ENCODE assay signal across 32 mouse cellular contexts in genomic region chr9:110452523-110452922, GRCm38 (mm10). TPM values are rescaled to one million over a fixed set of nuclear protein-coding genes. Genes with fewer than 3 reads are reported as not detected.
DNase-seq lines count a peak whose midpoint lies in the region; ATAC-seq and TF ChIP-seq lines count a peak whose summit lies in the region.
"Had no signal": no experiment of that assay in that cellular context is flagged by ENCODE, and none has a peak within 500 bp of the region (broad histone marks: within the 10 kb centered on the region; RNA-seq: fewer than 3 reads in every experiment).

No protein-coding gene starts in this region.

- no peak for TF ChIP-seq POLR2A in bone marrow macrophage, adult 2 months (IDR thresholded peaks at IDR 0.05; ENCODE audit: borderline replicate concordance, low read depth, low read length)

- H3K4me1 ChIP-seq in bone marrow macrophage, adult 2 months (ENCODE audit: control insufficient read depth, insufficient read depth, low read length) = peaks cover 7% of the 10 kb centered on the region
- peaks cover 60% of the 10 kb centered on the region for H3K4me1 ChIP-seq in megakaryocyte, embryonic 14.5 days
- no peaks in the 10 kb centered on the region for H3K4me1 ChIP-seq in lung, postnatal 0 days (ENCODE audit: insufficient read depth, low read depth, low read length)

- peaks cover 8% of the 10 kb centered on the region for H3K9me3 ChIP-seq in megakaryocyte, embryonic 14.5 days
- no peaks in the 10 kb centered on the region for H3K9me3 ChIP-seq in lung, postnatal 0 days (ENCODE audit: low read length)
- H3K9me3 ChIP-seq: embryonic facial prominence, embryonic 10.5 days; embryonic facial prominence, embryonic 15.5 days; forebrain, embryonic 13.5 days; heart, embryonic 10.5 days; heart, embryonic 15.5 days; hindbrain, embryonic 13.5 days; liver, embryonic 13.5 days had no signal

- no peak overlapping the region for H3K4me3 ChIP-seq in bone marrow macrophage, adult 2 months (ENCODE audit: insufficient read depth, low read length)
- H3K4me3 ChIP-seq in megakaryocyte, embryonic 14.5 days (replicated peaks) = peak overlapping the region; percentile 59
- H3K4me3 ChIP-seq in lung, postnatal 0 days (ENCODE audit: low read depth, low read length) = no peak overlapping the region
- H3K4me3 ChIP-seq: embryonic facial prominence, embryonic 10.5 days; embryonic facial prominence, embryonic 15.5 days; forebrain, embryonic 13.5 days; heart, embryonic 10.5 days; heart, embryonic 15.5 days; hindbrain, embryonic 13.5 days; liver, embryonic 13.5 days had no signal

- H3K27me3 ChIP-seq in megakaryocyte, embryonic 14.5 days (replicated peaks) = no peaks in the 10 kb centered on the region
- H3K27me3 ChIP-seq in splenic B cell, adult 2 months (ENCODE audit: control insufficient read depth, insufficient read depth, low read length, poor library complexity, severe bottlenecking) = no peaks in the 10 kb centered on the region
- no peaks in the 10 kb centered on the region for H3K27me3 ChIP-seq in lung, postnatal 0 days (replicated peaks; ENCODE audit: insufficient read depth, low read length)
- H3K27me3 ChIP-seq: embryonic facial prominence, embryonic 15.5 days; forebrain, embryonic 13.5 days; heart, embryonic 15.5 days; hindbrain, embryonic 13.5 days; liver, embryonic 13.5 days had no signal

- ATAC-seq in lung, postnatal 0 days = no peak
- ATAC-seq: CD4-positive, CD25-positive, alpha-beta regulatory T cell, adult 4 months; forebrain, embryonic 13.5 days; inflammation-experienced regulatory T-cells, adult 6 months had no signal

- 0 out of 2 replicates have a peak overlapping the region, but pooled peaks have one; percentile 46 for H3K27ac ChIP-seq in bone marrow macrophage, adult 2 months (ENCODE audit: insufficient read depth, low read depth, low read length)
- no peak overlapping the region for H3K27ac ChIP-seq in lung, postnatal 0 days (ENCODE audit: low read length)
- H3K27ac ChIP-seq: embryonic facial prominence, embryonic 10.5 days; embryonic facial prominence, embryonic 15.5 days; forebrain, embryonic 13.5 days; heart, embryonic 10.5 days; heart, embryonic 15.5 days; hindbrain, embryonic 13.5 days; kidney, postnatal 0 days; liver, embryonic 13.5 days had no signal

- DNase-seq in B cell, adult 2 months = peak; percentile 33 to 44
- peak; percentile 65 for DNase-seq in splenic B cell, adult 2 months (ENCODE audit: low read depth, low spot score)
- DNase-seq in lung, postnatal 0 days (ENCODE audit: low spot score) = no peak
- no peak for DNase-seq in adrenal gland, adult (ENCODE audit: inconsistent age in 2 of 2, low spot score in 1 of 2)
- no peak for DNase-seq in frontal cortex, postnatal 14 days (ENCODE audit: low spot score in 2 of 2)
- DNase-seq: adrenal gland, postnatal 25 days; cerebellum, adult 2 months; cerebellum, postnatal 14 days; gastrocnemius, postnatal 14 days; heart, adult 11 months; heart, postnatal 4 days; kidney, adult 18-20 months; kidney, postnatal 4 days; layer of hippocampus, postnatal 36 days; left cerebral cortex, postnatal 4 days; liver, embryonic 13.5 days; lung, adult 2 months; lung, postnatal 14 days; midbrain, embryonic 14.5 days; right cerebral cortex, postnatal 4 days; thymus, postnatal 25 days had no signal

- no peak overlapping the region for H3K4me2 ChIP-seq in lung, postnatal 0 days (replicated peaks; ENCODE audit: low read depth, low read length)
- H3K4me2 ChIP-seq: embryonic facial prominence, embryonic 15.5 days; forebrain, embryonic 13.5 days; heart, embryonic 15.5 days; hindbrain, embryonic 13.5 days; liver, embryonic 13.5 days had no signal

- H3K9ac ChIP-seq in lung, postnatal 0 days (replicated peaks; ENCODE audit: low read depth) = no peak overlapping the region
- H3K9ac ChIP-seq: embryonic facial prominence, embryonic 15.5 days; forebrain, embryonic 13.5 days; heart, embryonic 15.5 days; hindbrain, embryonic 13.5 days; liver, embryonic 13.5 days had no signal

- no peak for TF ChIP-seq EP300 in lung, postnatal 0 days (IDR thresholded peaks at IDR 0.05)

- TF ChIP-seq CTCF in bone marrow macrophage, adult 2 months (IDR thresholded peaks at IDR 0.05; ENCODE audit: low read depth, low read length) = no peak
- no peak for TF ChIP-seq CTCF in lung, postnatal 0 days (IDR thresholded peaks at IDR 0.05)

- 67% methylated on average over 3 of the region's 3 CpGs for WGBS in lung, postnatal 0 days

- peaks cover 69% of the 10 kb centered on the region for H3K36me3 ChIP-seq in megakaryocyte, embryonic 14.5 days (replicated peaks; ENCODE audit: low read length)
- H3K36me3 ChIP-seq in splenic B cell, adult 2 months (ENCODE audit: control insufficient read depth, insufficient read depth, low read length, poor library complexity, severe bottlenecking) = no peaks in the 10 kb centered on the region
- no peaks in the 10 kb centered on the region for H3K36me3 ChIP-seq in lung, postnatal 0 days (ENCODE audit: insufficient read depth, low read length)
- H3K36me3 ChIP-seq: liver, embryonic 13.5 days had no signal

RNA-seq across cellular contexts. Expression of gene Klhl18, which starts 24.0 kb away (rescaled TPM):
- 17.4 and 19.3 TPM in 2 replicates for polyA plus RNA-seq in bone marrow macrophage, adult 2 months (2012; ENCODE audit: insufficient read depth, insufficient read length, missing spikeins)
- 10.0 and 10.6 TPM in 2 replicates for polyA plus RNA-seq in megakaryocyte, embryonic 14.5 days (2012; ENCODE audit: insufficient read depth, low replicate concordance)
- 4.1 and 4.5 TPM in 2 replicates for polyA plus RNA-seq in lung, postnatal 0 days (2015; fragmentation: Nextera tagmentation; extraction: Ambion mirVana)

RNA-seq across cellular contexts. Expression of gene Kif9, which starts 24.2 kb away (rescaled TPM):
- 3.9 and 4.8 TPM in 2 replicates for polyA plus RNA-seq in bone marrow macrophage, adult 2 months (2012; ENCODE audit: insufficient read depth, insufficient read length, missing spikeins)
- 0.18 TPM in 1 of 2 replicates, not detected in the other for polyA plus RNA-seq in megakaryocyte, embryonic 14.5 days (2012; ENCODE audit: insufficient read depth, low replicate concordance)
- 3.4 TPM in 2 replicates for polyA plus RNA-seq in lung, postnatal 0 days (2015; fragmentation: Nextera tagmentation; extraction: Ambion mirVana)

RNA-seq across cellular contexts. Expression of gene Ngp, which starts 33.0 kb away (rescaled TPM):
- 4.7 and 5.3 TPM in 2 replicates for polyA plus RNA-seq in bone marrow macrophage, adult 2 months (2012; ENCODE audit: insufficient read depth, insufficient read length, missing spikeins)
- 8.2 TPM in 1 of 2 replicates, not detected in the other for polyA plus RNA-seq in megakaryocyte, embryonic 14.5 days (2012; ENCODE audit: insufficient read depth, low replicate concordance)
- 24.6 and 30.7 TPM in 2 replicates for polyA plus RNA-seq in lung, postnatal 0 days (2015; fragmentation: Nextera tagmentation; extraction: Ambion mirVana)
- polyA plus RNA-seq: CD4-positive, CD25-positive, alpha-beta regulatory T cell, adult 4 months; embryonic facial prominence, embryonic 10.5 days; heart, embryonic 10.5 days had no signal

RNA-seq across cellular contexts. Expression of gene Ptpn23, which starts 44.5 kb away (rescaled TPM):
- polyA plus RNA-seq in bone marrow macrophage, adult 2 months (2012; ENCODE audit: insufficient read depth, insufficient read length, missing spikeins) = 28.5 and 29.9 TPM in 2 replicates
- 62.2 and 88.1 TPM in 2 replicates for polyA plus RNA-seq in megakaryocyte, embryonic 14.5 days (2012; ENCODE audit: insufficient read depth, low replicate concordance)
- 8.8 and 11.2 TPM in 2 replicates for polyA plus RNA-seq in lung, postnatal 0 days (2015; fragmentation: Nextera tagmentation; extraction: Ambion mirVana)

Comparison
In these comparisons a context has a peak if more than half of its experiments do, and no peak if none do; other contexts are left out.
1. DNase-seq: peak in B cell, adult 2 months (2 of 2) and splenic B cell, adult 2 months (single experiment); none in lung, postnatal 0 days (single experiment), adrenal gland, adult (0 of 2) and frontal cortex, postnatal 14 days (0 of 2).